Mouse (Mus musculus) spleen, adult 2 months (tissue): ENCODE measurements at regions not wholly inside any gene's neighbourhood (a gene's known extent, or its start where the extent isn't known, plus 50 kb on each side); places are given as distances from the start of the nearest gene placed in this dataset.

Experiments
- CTCF ChIP-seq: fragments of 200-500 bp; IDR thresholded peaks from 2 replicates; pipeline ENCODE4 v1.5.1; 2011; ENCODE audit warnings: mild to moderate bottlenecking, inconsistent platforms; ENCODE audit not compliant: insufficient read depth, insufficient read length, insufficient replicate concordance; ENCODE audit errors: extremely low read depth
- POLR2A ChIP-seq: fragments of 200-500 bp; IDR thresholded peaks from 2 replicates; pipeline ENCODE4 v1.6.1; 2011; ENCODE audit warnings: low read depth, low read length, inconsistent platforms

- TF ChIP-seq CTCF, result no peak
- no peak for TF ChIP-seq POLR2A
Measured at GRCm38 (mm10) chr5:111991805-111992204, 258.1 kb downstream of the Gm26897 start.
